Mouse (Mus musculus) limb, embryonic 15.5 days (tissue): ENCODE measurements around the gene Gsg1l. TPM values are rescaled to one million over a fixed set of nuclear protein-coding genes. Genes with fewer than 3 reads are reported as not detected.

Experiments used
- ATAC-seq: fragments of 200-750 bp; cut with Nextera tagmentation; 2 replicates; pipeline ENCODE4 v1.8.0; 2017; ENCODE audit warnings: low read depth, moderate TSS enrichment; ENCODE audit not compliant: insufficient number of reproducible peaks, low FRiP score, low TSS enrichment
- H3K27ac ChIP-seq: fragments of 300-500 bp; sonication (generic); 2 replicates; pipeline ENCODE4 v1.5.1; 2015; ENCODE audit warnings: moderate library complexity, mild to moderate bottlenecking, inconsistent platforms
- H3K27me3 ChIP-seq: fragments of 300-500 bp; sonication (generic); 2 replicates; pipeline ENCODE4 v1.6.1; 2015; ENCODE audit warnings: inconsistent platforms
- H3K36me3 ChIP-seq: fragments of 300-500 bp; sonication (generic); 2 replicates; pipeline ENCODE4 v1.6.1; 2015; ENCODE audit warnings: inconsistent platforms
- H3K4me1 ChIP-seq: fragments of 300-500 bp; sonication (generic); 2 replicates; pipeline ENCODE4 v1.6.1; 2015; ENCODE audit warnings: inconsistent platforms
- H3K4me2 ChIP-seq: fragments of 300-500 bp; sonication (generic); 2 replicates; pipeline ENCODE4 v1.6.1; 2015; ENCODE audit warnings: mild to moderate bottlenecking, inconsistent platforms
- H3K4me3 ChIP-seq: fragments of 300-500 bp; sonication (generic); 2 replicates; pipeline ENCODE4 v1.5.1; 2015; ENCODE audit warnings: mild to moderate bottlenecking, inconsistent platforms
- H3K9ac ChIP-seq: fragments of 300-500 bp; sonication (generic); 2 replicates; pipeline ENCODE4 v1.6.1; 2015; ENCODE audit warnings: inconsistent platforms
- H3K9me3 ChIP-seq: fragments of 300-500 bp; sonication (generic); 2 replicates; pipeline ENCODE4 v1.6.1; 2016; ENCODE audit warnings: inconsistent platforms
- WGBS: fragments of 180-500 bp; shearing (Covaris S2); methylation state at CpG from one replicate; pipeline ENCODE4 v1.1.7; 2015; 5-methylcytosine and 5-hydroxymethylcytosine counted together
- polyA plus RNA-seq: library from polyadenylated mRNA; unstranded; fragments of >200 nt; fragmentation: Nextera tagmentation; extraction: Ambion mirVana; gene quantifications from 2 replicates; pipeline ENCODE4 v1.2.1, GENCODE M21; 2015

Gsg1l gene
- polyA plus RNA-seq, 1 experiment from 2014 or later = 2.3 TPM

DNA sequence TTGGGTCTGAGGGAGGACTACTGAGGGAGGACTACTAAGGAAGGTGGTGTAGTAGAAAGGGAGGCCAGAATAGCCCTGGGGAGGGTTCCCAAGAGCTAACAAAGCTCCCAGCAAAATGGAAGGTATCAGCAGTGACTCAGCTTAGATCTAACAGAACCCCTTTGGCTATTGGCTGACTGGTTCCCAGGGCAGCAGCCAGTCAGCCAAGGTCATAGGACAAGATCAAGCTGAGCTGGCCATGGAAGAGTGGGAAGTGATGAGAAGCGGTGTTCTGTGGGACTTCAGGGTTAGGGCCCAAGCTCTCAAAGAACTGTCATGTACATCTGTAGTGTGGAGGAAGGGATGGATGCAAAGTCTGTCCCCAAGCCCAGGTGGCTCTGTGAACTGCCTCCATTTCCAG lies 5.3 kb downstream of the Gsg1l start:
- WGBS = 100% methylated on average over 1 of the region's 1 CpGs
- ATAC-seq = no peak
- peaks cover 9% of the 10 kb centered on the region for H3K4me1 ChIP-seq
- H3K4me2 ChIP-seq = no peak overlapping the region
- no peaks in the 10 kb centered on the region for H3K9me3 ChIP-seq
- H3K27me3 ChIP-seq = peaks cover 20% of the 10 kb centered on the region
- H3K9ac ChIP-seq = no peak overlapping the region
- H3K27ac ChIP-seq = no peak overlapping the region
- no peaks in the 10 kb centered on the region for H3K36me3 ChIP-seq
- H3K4me3 ChIP-seq = no peak overlapping the region

DNA sequence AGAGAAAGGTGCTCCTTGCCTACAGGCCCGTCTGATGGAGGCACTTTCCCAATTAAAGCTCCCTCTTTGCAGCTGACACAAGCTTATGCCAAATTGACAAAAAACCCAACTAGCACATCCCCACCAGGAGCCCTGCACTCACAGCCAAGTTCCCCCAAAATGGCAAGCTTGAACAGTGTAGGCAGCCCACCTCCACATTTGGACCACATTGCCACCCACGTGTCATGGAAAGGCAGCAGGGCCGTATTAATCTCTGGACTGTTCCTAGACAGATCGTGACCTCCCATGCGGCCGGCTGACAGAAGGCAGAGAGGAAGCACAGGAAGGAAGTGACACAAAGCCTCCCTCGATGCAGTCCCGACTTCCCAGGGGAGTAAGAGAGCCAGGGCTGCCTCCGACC lies 7.2 kb downstream of the Gsg1l start:
- WGBS = 68% methylated on average over 9 of the region's 9 CpGs
- no peak for ATAC-seq
- Histone ChIP-seq H3K27me3 (peaks cover 2% of the 10 kb centered on the region), H3K4me1 (no peaks in the 10 kb centered on the region), H3K4me3 (no peak overlapping the region), H3K9ac (no peak overlapping the region), H3K9me3 (no peaks in the 10 kb centered on the region), H3K36me3 (no peaks in the 10 kb centered on the region), H3K4me2 (no peak overlapping the region), H3K27ac (no peak overlapping the region)

DNA sequence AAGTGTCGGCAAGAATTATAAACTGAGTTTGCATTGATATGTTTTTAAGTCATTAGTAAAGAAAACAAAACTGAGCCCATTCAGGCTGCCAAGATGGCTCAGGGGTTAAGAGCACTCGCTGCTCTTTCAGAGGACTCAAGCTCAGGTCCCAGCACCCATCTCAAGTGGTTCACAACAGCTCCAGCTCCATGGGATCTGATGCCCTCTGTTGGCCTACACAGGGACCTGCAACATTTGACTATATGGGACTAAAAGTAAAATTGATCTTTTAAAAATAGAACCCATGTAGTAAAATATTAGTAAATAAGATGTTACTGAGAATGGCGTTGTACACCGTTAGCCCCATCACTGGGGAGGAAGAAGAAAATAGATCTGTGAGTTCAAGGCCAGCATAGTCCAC lies 11.9 kb downstream of the Gsg1l start:
- no peak overlapping the region for H3K4me3 ChIP-seq
- H3K9ac ChIP-seq = no peak overlapping the region
- H3K27ac ChIP-seq = no peak overlapping the region
- H3K9me3 ChIP-seq = no peaks in the 10 kb centered on the region
- H3K36me3 ChIP-seq = no peaks in the 10 kb centered on the region
- H3K4me1 ChIP-seq = peaks cover 6% of the 10 kb centered on the region
- WGBS = 93% methylated on average over 4 of the region's 4 CpGs
- peaks cover 5% of the 10 kb centered on the region; the same call in 1 of the 2 replicates for H3K27me3 ChIP-seq
- no peak for ATAC-seq
- no peak overlapping the region for H3K4me2 ChIP-seq

DNA sequence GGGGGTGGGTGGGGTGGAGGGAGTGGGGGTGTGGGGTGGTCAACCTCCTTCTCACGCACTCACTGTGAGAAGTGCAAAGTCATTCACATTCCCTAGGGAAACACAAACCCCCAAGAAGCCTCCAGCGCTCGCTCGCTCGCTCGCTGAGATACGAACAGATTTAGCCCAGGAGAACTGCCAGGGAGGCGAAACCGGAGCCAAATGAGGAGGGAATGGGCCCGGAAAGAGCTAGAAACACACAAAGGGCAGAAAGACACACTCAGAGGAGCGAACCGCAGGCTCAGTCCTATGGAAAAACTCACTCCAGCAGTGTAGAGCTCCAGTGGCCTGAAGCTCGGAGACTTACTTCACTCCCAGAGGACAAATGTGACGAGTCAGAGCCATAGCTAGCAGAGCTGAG lies 15.4 kb downstream of the Gsg1l start:
- Histone ChIP-seq H3K4me1 (peaks cover 6% of the 10 kb centered on the region), H3K36me3 (no peaks in the 10 kb centered on the region), H3K4me3 (no peak overlapping the region), H3K27ac (no peak overlapping the region), H3K27me3 (peaks cover 5% of the 10 kb centered on the region; the same call in 1 of the 2 replicates), H3K9me3 (no peaks in the 10 kb centered on the region), H3K9ac (no peak overlapping the region), H3K4me2 (no peak overlapping the region)
- ATAC-seq = no peak
- WGBS = 39% methylated on average over 14 of the region's 14 CpGs

DNA sequence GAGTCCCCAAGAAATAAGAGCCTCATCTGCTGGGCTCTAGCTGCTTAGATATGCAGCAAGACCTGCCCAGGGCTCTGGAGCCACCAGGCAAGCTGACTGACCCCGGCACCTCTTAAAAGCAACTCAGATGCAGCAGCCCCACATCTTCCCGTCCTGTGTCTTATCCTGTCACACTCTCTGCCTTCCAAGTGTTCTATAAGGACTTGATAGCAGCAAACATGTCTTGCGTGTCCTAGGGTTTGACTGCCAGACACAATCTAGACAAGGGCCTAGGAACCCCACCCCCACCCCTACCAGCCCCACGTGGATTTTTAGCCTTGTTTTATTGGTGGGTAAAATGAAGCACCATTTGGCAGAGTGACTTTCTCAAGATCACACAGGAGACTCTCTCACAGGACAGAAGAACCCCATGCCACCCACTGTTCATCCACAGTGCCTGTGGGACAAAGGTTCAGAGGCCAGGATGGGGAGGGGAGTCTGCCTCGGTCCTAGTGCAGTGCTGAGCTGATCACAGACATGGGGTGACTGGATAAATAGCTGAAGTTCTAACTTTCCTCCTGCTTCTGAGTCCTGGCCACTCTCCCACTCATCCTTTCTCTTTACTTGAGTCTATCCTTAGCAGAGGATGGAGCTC lies 16.9 kb downstream of the Gsg1l start:
- H3K4me1 ChIP-seq = peaks cover 6% of the 10 kb centered on the region
- H3K4me3 ChIP-seq = no peak overlapping the region
- WGBS = 57% methylated on average over 5 of the region's 5 CpGs
- no peak overlapping the region for H3K4me2 ChIP-seq
- ATAC-seq = 0 out of 2 replicates have a peak, but pooled peaks have one; percentile 9
- H3K9me3 ChIP-seq = no peaks in the 10 kb centered on the region
- H3K9ac ChIP-seq = no peak overlapping the region
- H3K36me3 ChIP-seq = no peaks in the 10 kb centered on the region
- no peak overlapping the region for H3K27ac ChIP-seq
- peaks cover 5% of the 10 kb centered on the region; the same call in 1 of the 2 replicates for H3K27me3 ChIP-seq

DNA sequence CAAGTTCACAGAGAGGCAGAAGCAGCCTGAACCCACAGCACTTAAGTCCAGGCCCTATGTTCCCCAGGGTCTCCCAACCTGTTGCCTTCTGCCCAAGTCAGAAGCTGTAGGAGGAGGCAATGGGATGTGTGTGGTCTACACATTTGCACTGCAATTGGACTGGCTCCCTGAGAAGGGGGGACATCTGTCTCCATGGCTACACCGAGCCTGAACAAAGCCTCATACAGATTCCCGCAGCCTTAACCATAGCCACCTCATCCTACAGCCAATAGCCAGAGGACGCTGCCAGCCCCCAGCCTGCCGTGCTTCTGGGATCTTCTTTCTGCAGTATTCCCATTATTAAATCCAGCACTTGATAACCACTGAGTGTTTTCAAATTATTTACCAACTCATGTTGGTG lies 20.0 kb downstream of the Gsg1l start:
- Histone ChIP-seq H3K4me2 (no peak overlapping the region), H3K27ac (no peak overlapping the region), H3K9ac (no peak overlapping the region), H3K4me3 (no peak overlapping the region), H3K4me1 (peaks cover 6% of the 10 kb centered on the region), H3K27me3 (peaks cover 7% of the 10 kb centered on the region; the same call in 1 of the 2 replicates), H3K9me3 (no peaks in the 10 kb centered on the region), H3K36me3 (no peaks in the 10 kb centered on the region)
- WGBS = 68% methylated on average over 4 of the region's 4 CpGs
- ATAC-seq = no peak

DNA sequence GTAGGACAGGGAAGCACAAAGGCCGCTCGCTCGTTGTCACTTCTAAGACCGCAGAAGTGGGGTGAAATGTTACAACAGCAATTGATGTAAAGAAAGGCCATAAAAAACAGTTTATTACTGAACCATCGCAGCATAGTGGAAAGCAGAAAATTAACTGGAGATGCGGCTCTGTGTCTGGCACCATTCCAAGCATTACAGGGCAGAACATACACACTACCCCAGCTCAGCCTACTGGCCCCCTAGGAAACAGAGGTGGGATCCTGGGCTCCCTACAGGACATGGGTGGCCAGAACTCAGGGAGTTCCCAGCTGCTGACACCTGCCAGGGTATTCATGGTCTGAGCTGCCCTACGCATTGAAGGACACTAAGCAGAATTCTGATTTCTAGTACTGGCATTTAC lies 23.3 kb downstream of the Gsg1l start:
- H3K27me3 ChIP-seq = peaks cover 9% of the 10 kb centered on the region
- H3K27ac ChIP-seq = no peak overlapping the region
- no peaks in the 10 kb centered on the region for H3K36me3 ChIP-seq
- no peaks in the 10 kb centered on the region for H3K9me3 ChIP-seq
- H3K9ac ChIP-seq = no peak overlapping the region
- no peak overlapping the region for H3K4me3 ChIP-seq
- WGBS = 41% methylated on average over 7 of the region's 7 CpGs
- H3K4me2 ChIP-seq = no peak overlapping the region
- 0 out of 2 replicates have a peak, but pooled peaks have one; percentile 49 for ATAC-seq
- peaks cover 3% of the 10 kb centered on the region; the same call in 1 of the 2 replicates for H3K4me1 ChIP-seq

DNA sequence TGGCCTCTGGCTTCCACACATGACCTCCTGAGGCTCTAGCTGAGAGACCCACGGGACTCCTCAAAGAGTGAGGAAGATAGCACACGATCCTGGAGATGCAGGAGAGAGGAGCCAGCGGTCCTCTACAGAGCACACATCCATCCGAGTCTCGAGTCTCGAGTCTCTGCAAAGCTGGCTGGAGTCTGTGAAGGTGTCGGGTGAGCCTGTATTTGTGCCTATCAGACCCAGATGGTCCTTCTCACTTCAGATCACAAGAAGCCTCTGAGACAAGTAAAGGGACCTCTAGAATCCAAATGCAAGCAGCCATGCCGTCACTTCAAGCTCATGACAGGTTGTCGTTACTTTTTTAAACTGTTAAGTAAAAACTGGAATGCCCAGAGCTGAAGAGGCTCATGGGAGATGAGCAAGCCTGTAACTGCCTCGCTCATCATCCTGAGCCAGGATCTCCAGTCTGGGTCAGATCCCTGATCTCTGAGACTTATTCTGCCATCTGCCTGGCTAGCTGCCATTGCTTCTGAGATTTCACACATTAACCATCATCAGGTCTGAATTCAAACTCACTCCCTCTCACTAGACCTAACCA lies 24.8 kb downstream of the Gsg1l start:
- Histone ChIP-seq H3K36me3 (no peaks in the 10 kb centered on the region), H3K9ac (no peak overlapping the region), H3K4me3 (no peak overlapping the region), H3K9me3 (no peaks in the 10 kb centered on the region), H3K27me3 (peaks cover 9% of the 10 kb centered on the region), H3K4me2 (no peak overlapping the region), H3K27ac (no peak overlapping the region), H3K4me1 (peaks cover 3% of the 10 kb centered on the region; the same call in 1 of the 2 replicates)
- 56% methylated on average over 10 of the region's 10 CpGs for WGBS
- ATAC-seq = no peak

DNA sequence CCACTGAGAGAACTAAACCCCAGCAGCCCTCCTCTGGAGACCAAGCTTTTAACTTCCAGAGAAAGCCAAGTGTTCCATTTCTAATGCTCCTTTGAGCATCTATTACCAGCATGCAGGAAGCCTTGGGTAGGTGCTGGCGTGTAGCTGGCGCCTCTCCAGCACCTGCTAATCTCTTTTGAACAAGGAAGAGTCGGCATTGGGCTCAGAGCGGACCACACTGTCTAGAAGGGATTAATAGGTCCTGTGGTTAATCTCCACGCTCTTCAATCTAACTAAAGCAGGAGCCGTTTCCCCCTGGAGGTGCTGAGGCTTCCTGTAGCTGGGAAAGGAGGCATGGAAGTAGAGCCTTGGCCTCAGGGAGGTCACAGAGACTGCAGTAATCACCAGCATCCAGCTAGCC lies 27.6 kb downstream of the Gsg1l start:
- no peak for ATAC-seq
- WGBS = 63% methylated on average over 6 of the region's 6 CpGs
- H3K27ac ChIP-seq = no peak overlapping the region
- no peaks in the 10 kb centered on the region for H3K9me3 ChIP-seq
- peaks cover 7% of the 10 kb centered on the region; the same call in 1 of the 2 replicates for H3K27me3 ChIP-seq
- no peak overlapping the region for H3K4me3 ChIP-seq
- H3K36me3 ChIP-seq = no peaks in the 10 kb centered on the region
- H3K4me1 ChIP-seq = peaks cover 6% of the 10 kb centered on the region; the same call in 1 of the 2 replicates
- no peak overlapping the region for H3K9ac ChIP-seq
- no peak overlapping the region for H3K4me2 ChIP-seq

DNA sequence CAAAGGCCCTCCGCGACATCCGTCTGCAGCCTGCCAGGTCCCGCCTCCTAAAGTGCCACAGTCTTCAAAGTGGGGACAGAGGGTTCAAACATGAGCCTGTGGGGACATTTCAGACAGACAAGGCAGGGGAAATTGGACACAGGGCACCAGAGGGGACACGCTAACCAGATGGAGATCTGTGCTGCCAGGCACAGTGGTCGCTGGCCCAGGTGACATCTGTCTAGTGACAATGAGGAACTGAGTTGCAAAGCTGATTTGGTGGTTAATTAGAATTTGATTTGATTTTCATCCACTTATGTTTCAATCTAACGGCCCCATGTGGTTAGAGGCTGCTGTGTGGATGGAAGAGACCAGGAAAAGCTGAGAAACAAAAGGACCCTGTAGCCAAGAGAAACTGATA lies 28.6 kb downstream of the Gsg1l start:
- peaks cover 7% of the 10 kb centered on the region; the same call in 1 of the 2 replicates for H3K27me3 ChIP-seq
- H3K4me3 ChIP-seq = no peak overlapping the region
- no peak for ATAC-seq
- no peak overlapping the region for H3K4me2 ChIP-seq
- WGBS = 76% methylated on average over 7 of the region's 7 CpGs
- H3K9ac ChIP-seq = no peak overlapping the region
- no peaks in the 10 kb centered on the region for H3K9me3 ChIP-seq
- 0 out of 2 replicates have a peak, but pooled peaks cover 3% of the 10 kb centered on the region for H3K4me1 ChIP-seq
- H3K27ac ChIP-seq = no peak overlapping the region
- no peaks in the 10 kb centered on the region for H3K36me3 ChIP-seq

DNA sequence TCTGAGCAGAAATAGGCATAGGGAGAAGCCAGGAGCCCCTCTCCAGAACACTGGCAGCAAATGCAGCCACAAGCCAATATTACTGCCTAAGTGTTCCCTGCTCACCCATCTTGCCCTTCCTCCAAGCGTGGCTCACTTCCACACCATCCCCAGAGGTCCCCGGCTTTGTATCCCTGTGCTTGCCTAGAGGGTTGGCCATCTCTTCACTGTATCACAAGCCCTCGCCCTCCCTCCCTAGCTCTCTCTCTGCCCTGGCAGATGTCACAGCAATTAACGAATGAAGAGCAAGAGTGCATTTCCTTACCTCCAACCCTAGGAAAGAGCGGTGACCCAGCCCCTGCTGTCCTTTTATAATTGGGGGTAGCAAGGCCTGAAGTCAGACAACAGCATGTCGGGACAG lies 30.3 kb downstream of the Gsg1l start:
- no peak overlapping the region for H3K4me3 ChIP-seq
- 0 out of 2 replicates have a peak, but pooled peaks cover 3% of the 10 kb centered on the region for H3K4me1 ChIP-seq
- H3K9ac ChIP-seq = no peak overlapping the region
- no peak overlapping the region for H3K4me2 ChIP-seq
- 49% methylated on average over 6 of the region's 6 CpGs for WGBS
- no peak overlapping the region for H3K27ac ChIP-seq
- H3K27me3 ChIP-seq = peaks cover 7% of the 10 kb centered on the region; the same call in 1 of the 2 replicates
- H3K9me3 ChIP-seq = no peaks in the 10 kb centered on the region
- no peak for ATAC-seq
- H3K36me3 ChIP-seq = no peaks in the 10 kb centered on the region

DNA sequence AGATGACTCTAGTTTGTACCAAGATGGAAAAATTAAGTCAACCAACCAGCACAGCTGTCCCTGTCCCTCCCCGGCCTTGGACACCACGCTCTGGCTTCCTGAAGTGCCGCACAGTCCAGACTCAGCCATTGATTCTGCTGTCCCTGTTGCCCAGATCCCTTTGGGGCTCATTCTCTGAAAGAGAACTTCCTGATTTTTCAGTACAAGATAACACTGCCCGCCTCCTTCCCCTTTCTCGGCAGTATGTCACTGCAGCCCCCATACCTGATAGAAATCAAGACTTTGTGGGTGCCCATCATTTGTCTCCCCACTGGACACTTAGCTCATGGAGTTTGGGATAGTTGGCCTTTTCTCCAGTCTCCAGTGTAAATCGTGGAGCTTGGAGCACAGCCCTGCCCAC lies 37.1 kb downstream of the Gsg1l start:
- WGBS = 92% methylated on average over 6 of the region's 6 CpGs
- no peak overlapping the region for H3K27ac ChIP-seq
- H3K27me3 ChIP-seq = no peaks in the 10 kb centered on the region
- no peak overlapping the region for H3K4me2 ChIP-seq
- H3K9ac ChIP-seq = no peak overlapping the region
- H3K4me3 ChIP-seq = no peak overlapping the region
- ATAC-seq = no peak
- peaks cover 16% of the 10 kb centered on the region for H3K4me1 ChIP-seq
- no peaks in the 10 kb centered on the region for H3K9me3 ChIP-seq
- H3K36me3 ChIP-seq = no peaks in the 10 kb centered on the region
